15 mouse cellular contexts compared by ENCODE assay signal in the genomic region with DNA sequence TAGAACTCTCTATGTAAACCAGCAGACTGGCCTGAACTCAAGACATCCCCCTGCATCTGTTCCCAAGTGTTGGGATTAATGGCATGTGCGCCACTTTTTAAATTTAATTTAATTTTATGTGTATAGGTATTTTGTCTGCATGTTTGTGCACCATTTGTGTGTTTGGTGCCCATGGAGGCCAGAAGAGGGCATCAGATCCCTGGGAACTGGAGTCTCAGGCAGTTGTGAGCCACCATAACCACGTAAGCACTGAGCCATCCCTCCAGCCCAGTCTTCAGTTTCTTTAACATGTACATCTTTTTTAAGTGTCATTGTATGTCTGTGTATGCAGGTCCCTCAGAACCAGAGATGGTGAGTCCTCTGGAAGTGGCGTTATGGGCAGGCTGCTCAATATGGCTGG. TPM values are rescaled to one million over a fixed set of nuclear protein-coding genes. Genes with fewer than 3 reads are reported as not detected.
A peak's percentile ranks its signal among the peaks of the same experiment; 100 is the strongest.
DNase-seq lines count a peak whose midpoint lies in the region; ATAC-seq and TF ChIP-seq lines count a peak whose summit lies in the region.
"Had no signal": no experiment of that assay in that cellular context is flagged by ENCODE, and none has a peak within 500 bp of the region (broad histone marks: within the 10 kb centered on the region; RNA-seq: fewer than 3 reads in every experiment).

No protein-coding gene starts in this region.

- H3K79me2 ChIP-seq in MEL (ENCODE audit: control insufficient read depth, insufficient read depth, low read length, poor library complexity): no peaks in the 10 kb centered on the region

- no peaks in the 10 kb centered on the region for H3K27me3 ChIP-seq in MEL (ENCODE audit: control insufficient read depth in 1 of 2, insufficient read depth in 2 of 2, low read length in 2 of 2)
- H3K27me3 ChIP-seq in midbrain, embryonic 14.5 days (ENCODE audit: control insufficient read depth, insufficient read depth, low read length): no peaks in the 10 kb centered on the region
- H3K27me3 ChIP-seq: forebrain, embryonic 15.5 days; liver, embryonic 13.5 days had no signal

- H3K4me2 ChIP-seq in midbrain, embryonic 14.5 days (ENCODE audit: low read length): no peak overlapping the region
- H3K4me2 ChIP-seq: forebrain, embryonic 15.5 days; liver, embryonic 13.5 days had no signal

- H3K4me3 ChIP-seq in MEL (ENCODE audit: control insufficient read depth in 1 of 2, insufficient read depth in 1 of 2, low read depth in 2 of 2, low read length in 2 of 2): no peak overlapping the region
- H3K4me3 ChIP-seq in midbrain, embryonic 14.5 days (replicated peaks; ENCODE audit: low read depth, low read length): no peak overlapping the region
- H3K4me3 ChIP-seq: forebrain, embryonic 15.5 days; gastrocnemius, adult 2 months; heart, adult 2 months; liver, embryonic 13.5 days; midbrain, embryonic 10.5 days had no signal

- peaks cover 4 to 13% of the 10 kb centered on the region in 2 experiments for H3K4me1 ChIP-seq in MEL (ENCODE audit: control insufficient read depth in 1 of 2, insufficient read depth in 2 of 2, low read length in 2 of 2)
- H3K4me1 ChIP-seq in midbrain, embryonic 14.5 days (ENCODE audit: control insufficient read depth, insufficient read depth, low read length): no peaks in the 10 kb centered on the region
- H3K4me1 ChIP-seq: forebrain, embryonic 15.5 days; midbrain, embryonic 10.5 days had no signal

- peak; percentile 44 for TF ChIP-seq RAD21 in MEL (IDR thresholded peaks at IDR 0.05; ENCODE audit: low read depth, low read length)

- TF ChIP-seq EP300 in MEL (IDR thresholded peaks at IDR 0.05; ENCODE audit: low read depth in 1 of 2, low read length in 2 of 2): no peak

- no peak for ATAC-seq in midbrain, embryonic 14.5 days (ENCODE audit: low FRiP score, low TSS enrichment)
- ATAC-seq: forebrain, embryonic 15.5 days had no signal

- peak; percentile 7 to 54 (median 48); a peak in 4 of 6 replicates for TF ChIP-seq CTCF in MEL (IDR thresholded peaks at IDR 0.05 in 2 of 3, conservative IDR thresholded peaks at IDR 0.05 in 1 of 3; ENCODE audit: control insufficient read depth in 1 of 3, insufficient read depth in 1 of 3, low read depth in 2 of 3, low read length in 3 of 3, poor library complexity in 1 of 3, severe bottlenecking in 1 of 3)

- H3K9ac ChIP-seq in MEL (ENCODE audit: control insufficient read depth, low read depth, low read length, poor library complexity, severe bottlenecking): no peak overlapping the region
- no peak overlapping the region for H3K9ac ChIP-seq in midbrain, embryonic 14.5 days (replicated peaks; ENCODE audit: low read length)
- H3K9ac ChIP-seq: forebrain, embryonic 15.5 days; liver, embryonic 13.5 days had no signal

- peaks cover 2 to 10% of the 10 kb centered on the region in 2 experiments for H3K36me3 ChIP-seq in MEL (ENCODE audit: control insufficient read depth in 1 of 2, insufficient read depth in 2 of 2, low read length in 2 of 2)
- no peaks in the 10 kb centered on the region for H3K36me3 ChIP-seq in midbrain, embryonic 14.5 days (ENCODE audit: control insufficient read depth, insufficient read depth, low read length)
- H3K36me3 ChIP-seq: forebrain, embryonic 15.5 days; liver, embryonic 13.5 days; midbrain, embryonic 10.5 days had no signal

- WGBS in midbrain, embryonic 14.5 days: 89% methylated on average over 3 of the region's 3 CpGs

- H3K27ac ChIP-seq in MEL (ENCODE audit: control insufficient read depth, low read depth, low read length): no peak overlapping the region
- no peak overlapping the region for H3K27ac ChIP-seq in midbrain, embryonic 14.5 days (replicated peaks; ENCODE audit: low read depth, low read length)
- H3K27ac ChIP-seq: forebrain, embryonic 15.5 days; gastrocnemius, adult 2 months; heart, adult 2 months; liver, embryonic 13.5 days; midbrain, embryonic 10.5 days had no signal

- DNase-seq in lung, postnatal 36 days: peak; percentile 12
- no peak for DNase-seq in lung, postnatal 14 days
- peak; percentile 42 for DNase-seq in MEL (ENCODE audit: low read depth, low spot score)
- DNase-seq in induced T-regulatory cell, adult 2 months (ENCODE audit: low read depth): peak; percentile 75
- peak; percentile 60 for DNase-seq in thymus, postnatal 4 days
- no peak for DNase-seq in yolk sac, embryonic 10.5 days (ENCODE audit: low spot score)
- DNase-seq in midbrain, embryonic 14.5 days: no peak
- DNase-seq: gastrocnemius, adult 2 months; kidney, postnatal 4 days; liver, embryonic 13.5 days had no signal

- H3K9me3 ChIP-seq in MEL (replicated peaks; ENCODE audit: insufficient read depth, low read length): no peaks in the 10 kb centered on the region
- H3K9me3 ChIP-seq in midbrain, embryonic 14.5 days (ENCODE audit: control insufficient read depth, low read length): no peaks in the 10 kb centered on the region
- H3K9me3 ChIP-seq: forebrain, embryonic 15.5 days; midbrain, embryonic 10.5 days had no signal

- no peak for TF ChIP-seq POLR2A in MEL (IDR thresholded peaks at IDR 0.05; ENCODE audit: control insufficient read depth in 1 of 2, insufficient read depth in 1 of 2, low read depth in 1 of 2, low read length in 2 of 2, poor library complexity in 1 of 2)

TF ChIP-seq in MEL, 35 proteins besides CTCF, POLR2A, EP300 and RAD21:
- TF ChIP-seq MEF2A (IDR thresholded peaks at IDR 0.05; ENCODE audit: extremely low read depth, insufficient replicate concordance, low read depth, low read length, poor library complexity, severe bottlenecking): no peak
- TF ChIP-seq SIN3A (IDR thresholded peaks at IDR 0.05; ENCODE audit: low read length): no peak
- no peak for TF ChIP-seq ZKSCAN1 (IDR thresholded peaks at IDR 0.05; ENCODE audit: low read depth, low read length)
- TF ChIP-seq MAZ (IDR thresholded peaks at IDR 0.05; ENCODE audit: low read depth, low read length): no peak
- no peak for TF ChIP-seq ETS1 (IDR thresholded peaks at IDR 0.05; ENCODE audit: low read depth, low read length)
- TF ChIP-seq TBP (IDR thresholded peaks at IDR 0.05; ENCODE audit: low read depth, low read length): no peak
- no peak for TF ChIP-seq MAX (IDR thresholded peaks at IDR 0.05; ENCODE audit: low read length)
- no peak for TF ChIP-seq USF1 (IDR thresholded peaks at IDR 0.05; ENCODE audit: low read depth, low read length)
- TF ChIP-seq SMC3 (IDR thresholded peaks at IDR 0.05; ENCODE audit: low read depth, low read length): peak; percentile 56
- TF ChIP-seq RCOR1 (IDR thresholded peaks at IDR 0.05; ENCODE audit: low read depth, low read length): no peak
- TF ChIP-seq CHD2 (IDR thresholded peaks at IDR 0.05; ENCODE audit: low read length): no peak
- TF ChIP-seq ZNF384 (IDR thresholded peaks at IDR 0.05; ENCODE audit: low read depth, low read length): no peak
- peak; percentile 49 for TF ChIP-seq ZC3H11A (IDR thresholded peaks at IDR 0.05; ENCODE audit: low read depth, low read length)
- no peak for TF ChIP-seq NELFE (IDR thresholded peaks at IDR 0.05; ENCODE audit: low read depth, low read length)
- TF ChIP-seq ZMIZ1 (IDR thresholded peaks at IDR 0.05; ENCODE audit: low read depth, low read length): no peak
- TF ChIP-seq ELF1 (IDR thresholded peaks at IDR 0.05; ENCODE audit: low read depth, low read length): no peak
- no peak for TF ChIP-seq TAL1 (IDR thresholded peaks at IDR 0.05; ENCODE audit: low read length)

RNA-seq across cellular contexts. Expression of a gene that starts 9.4 kb away (rescaled TPM):
- 57.1 and 89.3 TPM in 2 replicates for total RNA-seq in MEL (2012; rRNA removed)
- 10 to 100 TPM in 1 of 2 experiments, not detected in 1; 50.4 TPM for polyA plus RNA-seq in MEL (2012; ENCODE audit: insufficient read depth in 1 of 2, insufficient read length in 2 of 2, low read depth in 1 of 2, low replicate concordance in 2 of 2, missing spikeins in 1 of 2)
- not detected in 2 replicates for polyA plus RNA-seq in midbrain, embryonic 14.5 days (2014; fragmentation: Nextera tagmentation; extraction: Ambion mirVana)
- total RNA-seq: gastrocnemius, adult 2 months; heart, adult 2 months; heart, postnatal 25 days; left cerebral cortex, adult 8-10 months had no signal
- polyA plus RNA-seq: forebrain, embryonic 15.5 days; heart, adult 2 months; liver, embryonic 13.5 days; midbrain, embryonic 10.5 days had no signal

RNA-seq across cellular contexts. Expression of a gene that starts 13.5 kb away (rescaled TPM):
- 51.1 and 54.9 TPM in 2 replicates for total RNA-seq in MEL (2012; rRNA removed)
- 100 to 1,000 TPM in 1 of 2 experiments, 10 to 100 TPM in 1; 79.4 to 101 TPM for polyA plus RNA-seq in MEL (2012; ENCODE audit: insufficient read depth in 1 of 2, insufficient read length in 2 of 2, low read depth in 1 of 2, low replicate concordance in 2 of 2, missing spikeins in 1 of 2)
- polyA plus RNA-seq in midbrain, embryonic 14.5 days (2014; fragmentation: Nextera tagmentation; extraction: Ambion mirVana): 0.84 and 2.2 TPM in 2 replicates

RNA-seq across cellular contexts. Expression of a gene that starts 35.4 kb away (rescaled TPM):
- 57.7 and 75.7 TPM in 2 replicates for total RNA-seq in MEL (2012; rRNA removed)
- polyA plus RNA-seq in MEL (2012; ENCODE audit: insufficient read depth in 1 of 2, insufficient read length in 2 of 2, low read depth in 1 of 2, low replicate concordance in 2 of 2, missing spikeins in 1 of 2): 100 to 1,000 TPM; 119 to 298 TPM
- polyA plus RNA-seq in midbrain, embryonic 14.5 days (2014; fragmentation: Nextera tagmentation; extraction: Ambion mirVana): 18.9 and 30.2 TPM in 2 replicates

RNA-seq across cellular contexts. Expression of a gene that starts 44.3 kb away (rescaled TPM):
- total RNA-seq in MEL (2012; rRNA removed): 2.5 and 2.7 TPM in 2 replicates
- polyA plus RNA-seq in MEL (2012; ENCODE audit: insufficient read depth in 1 of 2, insufficient read length in 2 of 2, low read depth in 1 of 2, low replicate concordance in 2 of 2, missing spikeins in 1 of 2): 1 to 10 TPM in 1 of 2 experiments, not detected in 1; 3.7 TPM
- polyA plus RNA-seq in midbrain, embryonic 14.5 days (2014; fragmentation: Nextera tagmentation; extraction: Ambion mirVana): 0.11 and 0.67 TPM in 2 replicates
- total RNA-seq: heart, adult 2 months; heart, postnatal 25 days had no signal

RNA-seq across cellular contexts. Expression of a gene that starts 50.9 kb away (rescaled TPM):
- 231 and 234 TPM in 2 replicates for total RNA-seq in MEL (2012; rRNA removed)
- polyA plus RNA-seq in MEL (2012; ENCODE audit: insufficient read depth in 1 of 2, insufficient read length in 2 of 2, low read depth in 1 of 2, low replicate concordance in 2 of 2, missing spikeins in 1 of 2): 100 to 1,000 TPM in 1 of 2 experiments, not detected in 1; 540 TPM
- polyA plus RNA-seq in midbrain, embryonic 14.5 days (2014; fragmentation: Nextera tagmentation; extraction: Ambion mirVana): 68.3 and 80.8 TPM in 2 replicates

Comparison
In these comparisons a context has a peak if more than half of its experiments do, and no peak if none do; other contexts are left out.
1. DNase-seq: peak in lung, postnatal 36 days (single experiment), MEL (single experiment), induced T-regulatory cell, adult 2 months (single experiment) and thymus, postnatal 4 days (single experiment); none in lung, postnatal 14 days (single experiment), yolk sac, embryonic 10.5 days (single experiment) and midbrain, embryonic 14.5 days (single experiment).
2. RNA of a gene that starts 9.4 kb away (polyA plus RNA-seq): 50.4 TPM in MEL; not detected in midbrain, embryonic 14.5 days; every median in the first group is over 10 times any median in the second.
3. RNA of a gene that starts 13.5 kb away (polyA plus RNA-seq): 79.4 to 101 TPM in MEL; 0.84 to 2.2 TPM in midbrain, embryonic 14.5 days; every median in the first group is over 10 times any median in the second.